Mouse (Mus musculus) left cerebral cortex, adult 2 months (tissue): ENCODE data around the gene Epha8. TPM values are rescaled to one million over a fixed set of nuclear protein-coding genes. Genes with fewer than 3 reads are reported as not detected.
A peak's percentile ranks its signal among the peaks of the same experiment; 100 is the strongest.

Experiments
- DNase-seq, 2 experiments: peaks; one replicate each; pipeline ENCODE4 v3.0.0; 2021 to 2022; ENCODE audit warnings: low spot score in 2 of 2, mixed read lengths in 1 of 2; ENCODE audit errors: extremely low spot score in 1 of 2
- H3K27ac ChIP-seq: fragments of 200-600 bp; 2 replicates; pipeline ENCODE4 v1.8.1; 2022
- H3K4me3 ChIP-seq: fragments of 200-600 bp; 2 replicates; pipeline ENCODE4 v1.8.1; 2022
- CTCF ChIP-seq: fragments of 200-600 bp; IDR thresholded peaks from 2 replicates; pipeline ENCODE4 v1.8.1; 2022; ENCODE audit warnings: antibody characterized with exemption, mild to moderate bottlenecking, moderate library complexity
- intact Hi-C: fragments of 180-260 bp; cut with DNase I; formaldehyde crosslinking; loops from one replicate; pipeline ENCODE4 v1.15.1; 2025
- total RNA-seq, 2 experiments: library from RNA; stranded (reverse); gene quantifications; 2 replicates each; pipeline ENCODE4 v1.2.3; 2021

The Epha8 gene
- total RNA-seq, 2 experiments from 2014 or later: 3.5 to 4.6 TPM

DNA sequence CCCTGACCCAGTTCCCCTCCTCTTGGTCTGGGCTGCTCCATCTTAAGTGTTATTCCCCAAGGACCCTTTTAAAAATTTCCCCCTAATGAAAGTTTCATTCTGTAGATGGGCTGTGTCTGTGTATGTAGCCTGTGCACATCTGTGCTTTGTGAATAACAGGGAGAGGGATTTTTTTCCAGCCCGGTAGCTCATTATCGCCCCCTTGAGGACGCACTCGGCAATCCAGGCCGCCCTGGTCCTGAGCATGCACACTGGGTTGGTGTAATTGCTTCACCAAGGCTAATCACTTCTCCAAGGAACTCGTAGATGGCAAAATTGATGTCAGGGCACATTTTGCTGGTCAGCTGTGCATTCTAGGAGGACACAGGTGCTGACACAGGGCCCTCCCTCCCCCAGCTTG lies 14.3 kb upstream of the Epha8 start:
- TF ChIP-seq CTCF: peak; percentile 70
- Histone ChIP-seq H3K4me3 (no peak overlapping the region), H3K27ac (no peak overlapping the region)
- intact Hi-C loops: loop anchor here (5.0 kb wide), 1 partner anchor 44 kb away; no protein-coding TSS in a partner anchor
- peak in 1 of 2 experiments; percentile 53 for DNase-seq

- no peak for TF ChIP-seq CTCF
- Histone ChIP-seq H3K4me3 (no peak overlapping the region), H3K27ac (no peak overlapping the region)
- intact Hi-C loops: loop anchor here (5.0 kb wide), 1 partner anchor 42 kb away; no protein-coding TSS in a partner anchor
- no peak for DNase-seq
Measured at GRCm38 (mm10) chr4:136969503-136970276, 13.1 kb upstream of the Epha8 start.

DNA sequence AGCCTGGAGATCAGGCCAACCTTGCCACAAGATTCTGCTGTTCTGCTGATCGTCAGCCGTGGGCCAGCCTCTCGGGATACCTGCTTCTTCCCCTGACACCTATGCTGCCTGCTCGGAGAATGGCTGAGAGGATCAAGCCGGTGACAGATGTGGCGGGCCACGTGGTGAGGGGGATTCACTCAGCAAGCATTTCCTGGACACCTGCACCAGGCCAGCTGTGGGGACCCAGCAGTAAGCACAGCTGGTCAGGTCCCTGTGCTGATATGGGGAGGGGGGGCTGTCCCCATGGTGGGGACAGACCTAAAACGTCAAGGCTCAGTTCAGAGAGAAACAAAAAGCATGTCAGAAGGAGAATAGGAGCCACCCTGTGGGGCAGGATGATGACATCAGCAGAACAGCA lies 12.5 kb upstream of the Epha8 start:
- Histone ChIP-seq H3K4me3 (no peak overlapping the region), H3K27ac (no peak overlapping the region)
- intact Hi-C loops: no loop called here
- no peak for DNase-seq
- no peak for TF ChIP-seq CTCF

- no peak overlapping the region for H3K4me3 ChIP-seq
- no peak for DNase-seq
- no peak overlapping the region for H3K27ac ChIP-seq
- TF ChIP-seq CTCF: no peak
- intact Hi-C loops: no loop called here
Measured at GRCm38 (mm10) chr4:136967511-136967910, 10.9 kb upstream of the Epha8 start.

- no peak for TF ChIP-seq CTCF
- DNase-seq: no peak
- no peak overlapping the region for H3K27ac ChIP-seq
- H3K4me3 ChIP-seq: no peak overlapping the region
- intact Hi-C loops: no loop called here
Measured at GRCm38 (mm10) chr4:136966493-136967390, 10.1 kb upstream of the Epha8 start.

GRCm38 (mm10) chr4:136964990-136965421 lies 8.4 kb upstream of the Epha8 start:
- Histone ChIP-seq H3K4me3 (no peak overlapping the region), H3K27ac (no peak overlapping the region)
- intact Hi-C loops: no loop called here
- no peak for DNase-seq
- no peak for TF ChIP-seq CTCF

- no peak overlapping the region for H3K27ac ChIP-seq
- TF ChIP-seq CTCF: no peak
- intact Hi-C loops: no loop called here
Measured at GRCm38 (mm10) chr4:136962447-136962846, 5.8 kb upstream of the Epha8 start.

GRCm38 (mm10) chr4:136961642-136962285 lies 5.1 kb upstream of the Epha8 start:
- TF ChIP-seq CTCF: no peak
- Histone ChIP-seq H3K27ac (no peak overlapping the region), H3K4me3 (no peak overlapping the region)
- intact Hi-C loops: no loop called here
- DNase-seq: no peak

More at GRCm38 (mm10) chr4:136962447-136962846, 5.8 kb upstream of the Epha8 start:
- no peak overlapping the region for H3K4me3 ChIP-seq
- no peak for DNase-seq

- intact Hi-C loops: no loop called here
- TF ChIP-seq CTCF: no peak
Measured at GRCm38 (mm10) chr4:136960581-136960980, 4.0 kb upstream of the Epha8 start.

DNA sequence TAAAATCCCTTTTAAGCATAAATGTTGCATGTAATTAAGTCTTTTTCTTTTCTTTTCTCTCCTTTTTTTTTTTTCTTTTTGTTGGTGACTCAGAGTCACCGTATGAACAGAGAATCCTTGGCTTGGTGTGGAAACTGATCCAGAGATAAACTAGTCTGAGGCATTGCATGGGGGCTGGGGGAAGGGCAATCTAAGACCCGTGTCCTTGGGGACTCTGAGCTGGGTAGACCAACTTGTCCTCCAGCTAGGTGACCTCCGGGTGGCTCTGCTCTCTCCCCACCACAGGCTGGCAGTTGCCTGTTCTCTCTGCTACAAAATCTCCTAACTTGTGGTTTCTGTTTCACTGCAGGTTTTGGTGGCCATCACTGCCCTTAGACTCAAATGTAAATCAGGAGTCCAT lies 3.5 kb upstream of the Epha8 start:
- no peak overlapping the region for H3K27ac ChIP-seq
- intact Hi-C loops: no loop called here
- DNase-seq: no peak
- TF ChIP-seq CTCF: no peak
- H3K4me3 ChIP-seq: no peak overlapping the region

More at GRCm38 (mm10) chr4:136960581-136960980, 4.0 kb upstream of the Epha8 start:
- Histone ChIP-seq H3K4me3 (no peak overlapping the region), H3K27ac (no peak overlapping the region)
- DNase-seq: no peak

DNA sequence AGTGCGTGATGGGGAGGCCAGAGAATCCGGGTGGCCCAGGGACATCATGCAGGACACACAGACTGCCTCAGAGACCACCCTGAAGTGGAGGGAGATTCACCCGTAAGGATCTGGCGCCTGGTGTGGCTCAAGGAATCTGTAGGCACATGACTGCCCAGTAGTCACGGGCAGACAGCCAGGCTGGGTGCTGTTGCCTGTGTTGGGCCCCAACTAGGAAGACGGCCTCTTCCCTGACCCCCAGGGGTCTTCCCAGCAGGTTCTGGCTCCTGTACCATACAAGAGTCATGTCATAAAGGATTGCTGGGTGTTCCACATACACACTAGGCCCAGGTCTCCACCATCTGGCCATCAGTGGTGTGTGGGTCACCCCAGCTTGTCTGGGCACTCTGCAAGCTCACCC lies 2.1 kb downstream of the Epha8 start:
- no peak overlapping the region for H3K27ac ChIP-seq
- intact Hi-C loops: no loop called here
- no peak overlapping the region for H3K4me3 ChIP-seq

More for the DNA sequence above, 2.1 kb downstream of the Epha8 start:
- DNase-seq: no peak
- no peak for TF ChIP-seq CTCF
